Mouse (Mus musculus): ENCODE measurements around the gene Spint3. TPM values are rescaled to one million over a fixed set of nuclear protein-coding genes. Genes with fewer than 3 reads are reported as not detected.

Spint3 gene
- polyA plus RNA-seq, 1 experiment from 2014 or later: not detected

DNA sequence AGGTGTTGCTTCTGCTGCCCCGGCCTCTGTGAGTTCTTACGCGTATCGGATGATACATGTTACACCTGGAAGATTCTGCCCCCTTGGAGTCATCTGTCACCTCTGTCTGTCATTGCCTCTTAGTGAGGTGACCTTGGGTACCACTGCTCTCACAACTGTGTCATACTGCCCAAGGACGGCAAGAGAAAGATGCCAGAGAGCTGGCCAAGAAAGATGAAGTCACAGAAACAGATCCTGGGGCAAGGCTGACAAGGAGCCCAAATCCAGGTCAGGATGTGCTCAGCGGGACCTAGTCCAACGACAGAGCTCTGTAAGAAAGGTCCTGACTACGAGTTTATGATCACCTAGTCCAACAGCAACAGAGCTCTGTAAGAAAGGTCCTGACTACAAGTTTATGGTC, 13.2 kb downstream of the Spint3 start:
- no peaks in the 10 kb centered on the region for H3K36me3 ChIP-seq (ENCODE audit: control insufficient read depth, insufficient read depth)
- WGBS (ENCODE audit: insufficient replicate concordance): 73% methylated on average over 8 of the region's 8 CpGs
- H3K4me1 ChIP-seq (ENCODE audit: control insufficient read depth, low read depth, low read length): no peaks in the 10 kb centered on the region; the same call in 1 of the 2 replicates
- no peak overlapping the region for H3K4me2 ChIP-seq (ENCODE audit: low read depth, low read length)
- peaks cover 32% of the 10 kb centered on the region for H3K27me3 ChIP-seq (ENCODE audit: control insufficient read depth, insufficient read depth, low read depth, low read length)
- no peak overlapping the region for H3K9ac ChIP-seq (ENCODE audit: low read depth, low read length)
- ATAC-seq (ENCODE audit: low read depth): no peak
- no peak overlapping the region for H3K27ac ChIP-seq (ENCODE audit: low read length)
- no peaks in the 10 kb centered on the region for H3K9me3 ChIP-seq (replicated peaks; ENCODE audit: control insufficient read depth, low read length)
- no peak overlapping the region for H3K4me3 ChIP-seq (ENCODE audit: low read depth, low read length)

DNA sequence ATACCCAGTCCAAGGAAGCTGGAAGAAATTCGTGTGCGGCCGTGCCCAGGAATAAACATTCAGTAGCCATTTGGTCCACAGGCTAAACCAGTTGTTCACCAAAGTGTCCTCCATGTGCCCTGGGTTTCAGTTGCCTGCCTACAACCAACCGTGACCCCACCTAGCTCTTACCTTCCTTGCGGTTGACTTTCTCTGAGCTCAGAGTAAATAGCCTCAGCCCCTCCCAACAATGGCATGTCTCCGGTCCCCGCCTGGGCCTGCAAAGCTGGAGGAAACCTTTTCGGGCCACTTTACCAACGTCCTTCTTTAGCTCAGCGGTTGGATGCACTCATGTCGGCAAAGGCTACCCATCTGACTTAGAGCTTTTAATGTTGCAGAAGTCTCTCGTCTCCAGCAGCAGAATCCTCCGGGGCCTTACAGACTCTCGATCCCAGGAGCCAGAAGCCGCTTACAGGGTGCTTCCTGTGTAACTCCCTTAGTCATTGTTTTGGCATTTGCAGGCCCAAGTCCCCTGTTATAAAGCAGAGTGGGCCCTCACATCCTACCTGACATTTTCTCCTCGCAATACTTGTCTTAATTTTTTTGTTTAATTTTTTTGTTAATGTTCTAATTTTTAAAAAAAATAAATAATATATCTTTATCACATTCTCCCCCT, 14.1 kb downstream of the Spint3 start:
- Histone ChIP-seq H3K4me3 (ENCODE audit: low read depth, low read length) (no peak overlapping the region), H3K4me1 (ENCODE audit: control insufficient read depth, low read depth, low read length) (no peaks in the 10 kb centered on the region; the same call in 1 of the 2 replicates), H3K27ac (ENCODE audit: low read length) (no peak overlapping the region), H3K9me3 (replicated peaks; ENCODE audit: control insufficient read depth, low read length) (no peaks in the 10 kb centered on the region), H3K9ac (ENCODE audit: low read depth, low read length) (no peak overlapping the region), H3K4me2 (ENCODE audit: low read depth, low read length) (no peak overlapping the region), H3K36me3 (ENCODE audit: control insufficient read depth, insufficient read depth) (no peaks in the 10 kb centered on the region), H3K27me3 (ENCODE audit: control insufficient read depth, insufficient read depth, low read depth, low read length) (peaks cover 24% of the 10 kb centered on the region)
- 13% methylated on average over 16 of the region's 16 CpGs for WGBS (ENCODE audit: insufficient replicate concordance)
- ATAC-seq (ENCODE audit: low read depth): no peak

DNA sequence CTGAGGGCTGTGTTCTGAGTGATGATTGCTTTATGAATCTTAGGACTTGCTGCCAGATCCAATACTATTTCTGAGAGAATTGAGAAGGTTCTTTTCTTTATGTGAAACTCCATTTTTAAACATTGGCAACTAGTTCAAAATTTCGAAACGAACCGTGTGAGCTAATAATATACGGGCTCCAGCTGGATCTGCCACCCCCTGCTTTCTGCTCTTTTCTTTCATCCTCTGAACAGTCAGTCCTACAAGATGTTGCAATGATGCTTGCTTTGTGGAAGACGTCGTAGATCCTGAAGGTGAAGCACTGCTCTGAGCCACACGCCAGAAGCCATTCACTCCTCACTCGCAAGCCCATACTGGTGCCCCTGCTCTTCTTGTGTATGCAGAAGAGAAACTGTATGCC, 14.8 kb downstream of the Spint3 start:
- no peaks in the 10 kb centered on the region for H3K36me3 ChIP-seq (ENCODE audit: control insufficient read depth, insufficient read depth)
- 60% methylated on average over 8 of the region's 8 CpGs for WGBS (ENCODE audit: insufficient replicate concordance)
- peaks cover 17% of the 10 kb centered on the region for H3K27me3 ChIP-seq (ENCODE audit: control insufficient read depth, insufficient read depth, low read depth, low read length)
- H3K4me1 ChIP-seq (ENCODE audit: control insufficient read depth, low read depth, low read length): no peaks in the 10 kb centered on the region
- H3K9ac ChIP-seq (ENCODE audit: low read depth, low read length): no peak overlapping the region
- H3K9me3 ChIP-seq (replicated peaks; ENCODE audit: control insufficient read depth, low read length): no peaks in the 10 kb centered on the region
- no peak overlapping the region for H3K4me3 ChIP-seq (ENCODE audit: low read depth, low read length)
- H3K27ac ChIP-seq (ENCODE audit: low read length): no peak overlapping the region
- no peak overlapping the region for H3K4me2 ChIP-seq (ENCODE audit: low read depth, low read length)
- ATAC-seq (ENCODE audit: low read depth): no peak

DNA sequence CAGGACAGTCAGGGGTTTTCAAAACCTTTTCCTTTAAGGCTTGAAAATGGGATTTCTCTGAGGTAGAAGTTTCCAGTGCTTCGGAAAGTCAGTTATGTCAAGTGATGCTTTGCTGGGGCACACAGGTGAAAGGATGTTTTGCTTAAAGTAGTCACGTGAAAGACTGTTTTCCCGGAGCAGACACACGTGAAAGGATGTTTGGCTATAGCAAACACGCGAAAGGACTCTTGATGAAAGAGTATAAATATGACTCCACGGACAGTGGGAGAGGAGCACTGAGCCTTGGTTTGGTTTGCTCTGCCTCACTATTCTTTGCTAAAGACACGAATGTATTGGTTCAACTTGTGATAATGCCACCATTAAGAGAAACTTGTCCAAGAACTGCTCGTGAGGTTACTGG, 21.8 kb downstream of the Spint3 start:
- Histone ChIP-seq H3K27ac (ENCODE audit: low read length) (no peak overlapping the region), H3K4me2 (ENCODE audit: low read depth, low read length) (no peak overlapping the region), H3K9ac (ENCODE audit: low read depth, low read length) (no peak overlapping the region), H3K36me3 (ENCODE audit: control insufficient read depth, insufficient read depth) (no peaks in the 10 kb centered on the region), H3K9me3 (replicated peaks; ENCODE audit: control insufficient read depth, low read length) (no peaks in the 10 kb centered on the region), H3K4me3 (ENCODE audit: low read depth, low read length) (no peak overlapping the region), H3K27me3 (ENCODE audit: control insufficient read depth, insufficient read depth, low read depth, low read length) (peaks cover 3% of the 10 kb centered on the region; the same call in 1 of the 2 replicates), H3K4me1 (ENCODE audit: control insufficient read depth, low read depth, low read length) (no peaks in the 10 kb centered on the region)
- WGBS (ENCODE audit: insufficient replicate concordance): 67% methylated on average over 9 of the region's 9 CpGs
- no peak for ATAC-seq (ENCODE audit: low read depth)

DNA sequence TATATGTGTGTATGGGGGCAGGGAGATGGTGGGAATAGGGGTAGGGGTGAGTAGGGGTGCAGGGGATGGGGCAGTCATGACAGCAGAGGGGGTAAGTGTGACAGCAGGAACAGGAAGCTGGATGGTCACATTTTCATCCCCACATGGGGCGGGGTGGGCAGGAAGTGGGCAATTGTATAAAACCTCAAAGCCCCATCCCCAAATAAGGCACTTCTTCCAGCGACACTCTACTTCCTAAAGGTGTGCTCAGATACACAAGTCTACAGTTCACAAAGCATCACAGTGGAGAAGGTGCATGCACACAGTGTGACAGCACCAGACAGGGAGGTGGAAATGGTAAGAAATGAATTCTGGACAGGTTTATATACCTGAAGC, 22.4 kb downstream of the Spint3 start:
- 11% methylated on average over 2 of the region's 2 CpGs for WGBS (ENCODE audit: insufficient replicate concordance)

DNA sequence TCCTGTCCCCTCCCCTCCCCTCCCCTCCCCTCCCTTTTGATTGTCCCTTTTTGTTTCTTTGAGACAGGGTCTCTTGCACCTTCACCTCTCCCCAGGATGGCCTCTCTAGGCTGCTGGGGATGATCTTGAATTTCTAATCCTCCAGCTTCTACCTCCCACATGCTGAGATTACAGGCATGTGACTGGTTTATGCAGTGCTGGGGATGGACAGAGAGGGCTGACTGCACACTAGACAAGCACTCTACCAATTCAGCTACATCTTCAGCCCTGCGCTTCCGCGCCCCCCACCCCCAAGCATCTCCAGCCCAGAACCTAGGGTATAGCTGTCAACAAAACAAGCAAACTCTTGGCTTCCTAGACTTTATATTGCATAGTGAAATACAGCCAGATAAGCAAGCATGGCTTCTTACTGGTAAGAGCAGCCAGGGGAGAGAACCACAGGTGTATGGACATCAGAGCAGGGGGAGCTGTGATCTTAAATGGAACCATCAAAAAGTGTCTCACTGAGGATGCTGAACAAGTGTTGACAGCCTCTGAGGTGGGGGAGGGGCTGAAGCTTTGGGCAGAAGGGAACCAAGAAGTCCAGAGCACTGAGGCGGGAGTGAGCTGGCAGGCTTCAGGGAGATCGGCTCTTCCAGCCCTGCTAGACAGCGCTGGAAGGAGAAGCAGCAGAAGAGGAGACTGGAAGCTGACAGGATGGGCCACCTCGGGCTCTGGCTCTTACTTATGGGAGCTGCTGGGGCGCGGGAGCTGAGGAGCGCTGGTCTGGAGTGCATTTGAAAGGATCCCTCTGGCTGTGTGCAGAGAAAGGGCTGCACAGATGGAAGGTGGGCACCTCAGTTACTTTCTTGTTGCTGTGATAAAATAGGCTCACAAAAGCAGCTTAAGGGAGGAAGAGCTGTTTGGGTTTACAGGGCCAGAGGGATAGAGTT, 23.0 kb downstream of the Spint3 start:
- Histone ChIP-seq H3K9me3 (replicated peaks; ENCODE audit: control insufficient read depth, low read length) (no peaks in the 10 kb centered on the region), H3K4me2 (ENCODE audit: low read depth, low read length) (no peak overlapping the region), H3K4me3 (ENCODE audit: low read depth, low read length) (no peak overlapping the region), H3K27me3 (ENCODE audit: control insufficient read depth, insufficient read depth, low read depth, low read length) (peaks cover 3% of the 10 kb centered on the region; the same call in 1 of the 2 replicates), H3K4me1 (ENCODE audit: control insufficient read depth, low read depth, low read length) (no peaks in the 10 kb centered on the region), H3K27ac (ENCODE audit: low read length) (no peak overlapping the region), H3K9ac (ENCODE audit: low read depth, low read length) (no peak overlapping the region), H3K36me3 (ENCODE audit: control insufficient read depth, insufficient read depth) (no peaks in the 10 kb centered on the region)
- WGBS (ENCODE audit: insufficient replicate concordance): 23% methylated on average over 10 of the region's 10 CpGs
- ATAC-seq (ENCODE audit: low read depth): no peak

More for the DNA sequence above, 22.4 kb downstream of the Spint3 start:
- Histone ChIP-seq H3K9ac (ENCODE audit: low read depth, low read length) (no peak overlapping the region), H3K36me3 (ENCODE audit: control insufficient read depth, insufficient read depth) (no peaks in the 10 kb centered on the region), H3K27me3 (ENCODE audit: control insufficient read depth, insufficient read depth, low read depth, low read length) (peaks cover 3% of the 10 kb centered on the region; the same call in 1 of the 2 replicates), H3K9me3 (replicated peaks; ENCODE audit: control insufficient read depth, low read length) (no peaks in the 10 kb centered on the region), H3K4me3 (ENCODE audit: low read depth, low read length) (no peak overlapping the region), H3K4me2 (ENCODE audit: low read depth, low read length) (no peak overlapping the region), H3K27ac (ENCODE audit: low read length) (no peak overlapping the region), H3K4me1 (ENCODE audit: control insufficient read depth, low read depth, low read length) (no peaks in the 10 kb centered on the region)
- no peak for ATAC-seq (ENCODE audit: low read depth)

DNA sequence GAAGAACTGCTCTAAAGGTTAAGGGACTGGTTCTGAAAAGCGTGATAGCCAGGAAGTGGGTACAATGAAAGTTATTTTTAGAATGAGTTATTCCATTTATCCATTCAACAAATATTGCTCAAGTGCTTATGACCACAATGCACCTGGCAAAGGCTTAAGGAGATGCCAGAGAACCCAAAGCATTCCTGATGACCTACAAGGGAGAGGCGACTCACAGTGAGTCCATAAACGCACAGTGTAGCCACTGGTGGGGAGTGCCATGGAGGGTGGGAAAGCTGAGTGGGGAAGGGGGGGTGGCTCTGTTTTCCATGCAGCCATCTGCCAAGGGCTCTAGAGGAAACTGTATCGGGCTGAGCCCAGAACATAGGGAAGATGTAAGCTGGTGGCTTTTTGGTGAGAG, 23.9 kb downstream of the Spint3 start:
- WGBS (ENCODE audit: insufficient replicate concordance): 31% methylated on average over 4 of the region's 4 CpGs
- Histone ChIP-seq H3K4me3 (ENCODE audit: low read depth, low read length) (no peak overlapping the region), H3K27ac (ENCODE audit: low read length) (no peak overlapping the region), H3K27me3 (ENCODE audit: control insufficient read depth, insufficient read depth, low read depth, low read length) (peaks cover 3% of the 10 kb centered on the region; the same call in 1 of the 2 replicates), H3K9me3 (replicated peaks; ENCODE audit: control insufficient read depth, low read length) (no peaks in the 10 kb centered on the region), H3K36me3 (ENCODE audit: control insufficient read depth, insufficient read depth) (no peaks in the 10 kb centered on the region), H3K4me1 (ENCODE audit: control insufficient read depth, low read depth, low read length) (no peaks in the 10 kb centered on the region), H3K9ac (ENCODE audit: low read depth, low read length) (no peak overlapping the region), H3K4me2 (ENCODE audit: low read depth, low read length) (no peak overlapping the region)
- ATAC-seq (ENCODE audit: low read depth): no peak

DNA sequence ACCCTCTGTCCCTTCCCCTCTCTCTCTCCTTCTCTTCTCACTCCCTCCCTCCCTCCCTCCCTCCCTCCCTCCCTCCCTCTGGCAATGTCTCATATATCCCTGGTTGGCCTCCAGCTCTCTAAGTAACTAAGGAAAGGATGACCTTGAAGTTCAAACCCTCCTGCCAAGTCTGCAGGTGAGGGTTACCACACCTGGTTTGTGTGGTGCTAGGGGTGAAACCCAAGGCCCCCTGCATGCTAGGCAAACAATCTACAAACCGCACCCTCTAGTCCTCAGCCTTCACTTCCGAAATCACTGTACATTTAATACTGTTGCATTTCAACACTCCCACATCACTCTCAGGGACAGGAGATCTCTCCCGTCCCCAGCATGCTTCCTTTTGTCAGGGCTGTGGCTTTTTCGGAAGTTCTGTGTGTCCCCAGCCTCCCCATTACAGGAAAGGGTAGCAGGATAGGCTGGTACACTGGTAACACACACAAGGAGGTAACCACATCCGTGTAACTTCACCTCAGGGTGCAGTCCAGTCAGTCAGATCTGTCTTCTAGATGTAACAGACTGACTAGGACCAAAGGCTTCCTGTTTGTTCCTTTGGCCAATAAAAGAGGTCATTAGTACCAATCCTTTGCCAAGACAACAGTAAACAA, 28.7 kb downstream of the Spint3 start:
- Histone ChIP-seq H3K4me1 (ENCODE audit: control insufficient read depth, low read depth, low read length) (no peaks in the 10 kb centered on the region), H3K4me3 (ENCODE audit: low read depth, low read length) (no peak overlapping the region), H3K9ac (ENCODE audit: low read depth, low read length) (no peak overlapping the region), H3K36me3 (ENCODE audit: control insufficient read depth, insufficient read depth) (no peaks in the 10 kb centered on the region), H3K4me2 (ENCODE audit: low read depth, low read length) (no peak overlapping the region), H3K9me3 (replicated peaks; ENCODE audit: control insufficient read depth, low read length) (no peaks in the 10 kb centered on the region), H3K27me3 (ENCODE audit: control insufficient read depth, insufficient read depth, low read depth, low read length) (no peaks in the 10 kb centered on the region), H3K27ac (ENCODE audit: low read length) (no peak overlapping the region)
- no peak for ATAC-seq (ENCODE audit: low read depth)
- WGBS (ENCODE audit: insufficient replicate concordance): 11% methylated on average over 5 of the region's 5 CpGs
